Comparison of ENCODE assay signal across 12 mouse cellular contexts in genomic region chr4:114902641-114903421, GRCm38 (mm10). TPM values are rescaled to one million over a fixed set of nuclear protein-coding genes. Genes with fewer than 3 reads are reported as not detected.
DNase-seq lines count a peak whose midpoint lies in the region; ATAC-seq and TF ChIP-seq lines count a peak whose summit lies in the region.
"Had no signal": no experiment of that assay in that cellular context is flagged by ENCODE, and none has a peak within 500 bp of the region (broad histone marks: within the 10 kb centered on the region; RNA-seq: fewer than 3 reads in every experiment).

No protein-coding gene starts in this region.

- H3K4me3 ChIP-seq in forebrain, embryonic 12.5 days (replicated peaks) = peak overlapping the region; percentile 33
- no peak overlapping the region for H3K4me3 ChIP-seq in forebrain, postnatal 0 days (ENCODE audit: low read depth, low read length)
- peak overlapping the region; percentile 52 for H3K4me3 ChIP-seq in midbrain, embryonic 10.5 days
- no peak overlapping the region for H3K4me3 ChIP-seq in midbrain, embryonic 15.5 days
- peak overlapping the region; percentile 26 for H3K4me3 ChIP-seq in hindbrain, embryonic 12.5 days

- ATAC-seq in forebrain, embryonic 12.5 days (ENCODE audit: low FRiP score) = 0 out of 2 replicates have a peak, but pooled peaks have one; percentile 17
- ATAC-seq in forebrain, postnatal 0 days = no peak
- ATAC-seq in midbrain, embryonic 15.5 days (replicated peaks) = no peak
- ATAC-seq in hindbrain, embryonic 12.5 days (ENCODE audit: low FRiP score) = no peak

- no peaks in the 10 kb centered on the region for H3K9me3 ChIP-seq in forebrain, embryonic 12.5 days
- H3K9me3 ChIP-seq in forebrain, postnatal 0 days (ENCODE audit: low read length) = no peaks in the 10 kb centered on the region
- H3K9me3 ChIP-seq in midbrain, embryonic 10.5 days (replicated peaks) = no peaks in the 10 kb centered on the region
- no peaks in the 10 kb centered on the region for H3K9me3 ChIP-seq in midbrain, embryonic 15.5 days
- H3K9me3 ChIP-seq in hindbrain, embryonic 12.5 days (replicated peaks) = no peaks in the 10 kb centered on the region

- DNase-seq in forebrain, postnatal 0 days = no peak
- DNase-seq in midbrain, embryonic 10.5 days (ENCODE audit: low spot score) = peak; percentile 82
- DNase-seq in naive thymus-derived CD4-positive, alpha-beta T cell, adult 2 months (ENCODE audit: low read depth) = peak; percentile 14
- DNase-seq in layer of hippocampus, adult 8-10 months (ENCODE audit: low spot score in 2 of 2) = no peak
- DNase-seq in cerebellum, postnatal 25 days = no peak
- DNase-seq: lung, postnatal 10 days; right cerebral cortex, adult 18-20 months had no signal

- no peak overlapping the region; the same call in 1 of the 2 replicates for H3K9ac ChIP-seq in forebrain, embryonic 12.5 days
- no peak overlapping the region for H3K9ac ChIP-seq in forebrain, postnatal 0 days
- no peak overlapping the region for H3K9ac ChIP-seq in midbrain, embryonic 15.5 days
- H3K9ac ChIP-seq in hindbrain, embryonic 12.5 days = no peak overlapping the region

- no peak for TF ChIP-seq CTCF in forebrain, postnatal 0 days (IDR thresholded peaks at IDR 0.05; ENCODE audit: low read depth)

- under 1% methylated on average over 39 of the region's 39 CpGs for WGBS in forebrain, embryonic 12.5 days
- WGBS in forebrain, postnatal 0 days = 4% methylated on average over 39 of the region's 39 CpGs
- under 1% methylated on average over 39 of the region's 39 CpGs for WGBS in midbrain, embryonic 10.5 days
- WGBS in midbrain, embryonic 15.5 days = under 1% methylated on average over 39 of the region's 39 CpGs
- WGBS in hindbrain, embryonic 12.5 days = under 1% methylated on average over 39 of the region's 39 CpGs

- peaks cover 25% of the 10 kb centered on the region for H3K4me1 ChIP-seq in forebrain, embryonic 12.5 days
- no peaks in the 10 kb centered on the region for H3K4me1 ChIP-seq in forebrain, postnatal 0 days (ENCODE audit: insufficient read depth)
- H3K4me1 ChIP-seq in midbrain, embryonic 10.5 days = peaks cover 49% of the 10 kb centered on the region
- H3K4me1 ChIP-seq in midbrain, embryonic 15.5 days = peaks cover 13% of the 10 kb centered on the region
- peaks cover 21% of the 10 kb centered on the region for H3K4me1 ChIP-seq in hindbrain, embryonic 12.5 days

- H3K4me2 ChIP-seq in forebrain, embryonic 12.5 days = peak overlapping the region; percentile 48
- no peak overlapping the region for H3K4me2 ChIP-seq in forebrain, postnatal 0 days (ENCODE audit: low read depth)
- no peak overlapping the region for H3K4me2 ChIP-seq in midbrain, embryonic 15.5 days
- peak overlapping the region; percentile 46 for H3K4me2 ChIP-seq in hindbrain, embryonic 12.5 days (replicated peaks)

- H3K36me3 ChIP-seq in forebrain, embryonic 12.5 days (replicated peaks) = no peaks in the 10 kb centered on the region
- H3K36me3 ChIP-seq in forebrain, postnatal 0 days (ENCODE audit: insufficient read depth) = no peaks in the 10 kb centered on the region
- no peaks in the 10 kb centered on the region for H3K36me3 ChIP-seq in midbrain, embryonic 10.5 days
- no peaks in the 10 kb centered on the region for H3K36me3 ChIP-seq in midbrain, embryonic 15.5 days (replicated peaks)
- no peaks in the 10 kb centered on the region for H3K36me3 ChIP-seq in hindbrain, embryonic 12.5 days

- H3K27ac ChIP-seq in forebrain, embryonic 12.5 days = no peak overlapping the region
- no peak overlapping the region for H3K27ac ChIP-seq in forebrain, postnatal 0 days (ENCODE audit: low read depth, low read length)
- H3K27ac ChIP-seq in midbrain, embryonic 10.5 days (replicated peaks) = peak overlapping the region; percentile 59
- no peak overlapping the region for H3K27ac ChIP-seq in midbrain, embryonic 15.5 days
- H3K27ac ChIP-seq in hindbrain, embryonic 12.5 days = no peak overlapping the region

- peaks cover 100% of the 10 kb centered on the region for H3K27me3 ChIP-seq in forebrain, embryonic 12.5 days
- peaks cover 90% of the 10 kb centered on the region for H3K27me3 ChIP-seq in forebrain, postnatal 0 days (ENCODE audit: insufficient read depth, low read length)
- peaks cover 100% of the 10 kb centered on the region for H3K27me3 ChIP-seq in midbrain, embryonic 10.5 days (ENCODE audit: low read depth, poor library complexity, severe bottlenecking)
- peaks cover 81% of the 10 kb centered on the region for H3K27me3 ChIP-seq in midbrain, embryonic 15.5 days (replicated peaks)
- peaks cover 99% of the 10 kb centered on the region for H3K27me3 ChIP-seq in hindbrain, embryonic 12.5 days

RNA-seq across cellular contexts. Expression of gene Foxd2, which starts 5.8 kb away (rescaled TPM):
- polyA plus RNA-seq in forebrain, embryonic 12.5 days (2016; fragmentation: Nextera tagmentation; extraction: Ambion mirVana) = 1.1 and 2.8 TPM in 2 replicates
- 0.38 and 1.8 TPM in 2 replicates for total RNA-seq in forebrain, postnatal 0 days (2014; rRNA removed)
- polyA plus RNA-seq in forebrain, postnatal 0 days (2015; fragmentation: Nextera tagmentation; extraction: Ambion mirVana) = 0.25 and 0.28 TPM in 2 replicates
- polyA plus RNA-seq in midbrain, embryonic 10.5 days (2016; fragmentation: Nextera tagmentation; extraction: Ambion mirVana) = 2.1 and 3.3 TPM in 2 replicates
- 0.46 and 0.88 TPM in 2 replicates for polyA plus RNA-seq in midbrain, embryonic 15.5 days (2015; fragmentation: Nextera tagmentation; extraction: Ambion mirVana)
- 2.2 and 2.8 TPM in 2 replicates for polyA plus RNA-seq in hindbrain, embryonic 12.5 days (2016; fragmentation: Nextera tagmentation; extraction: Ambion mirVana)
- under 1 TPM; 0.35 to 0.52 (median 0.39) TPM for total RNA-seq in layer of hippocampus, adult 8-10 months (2022)

RNA-seq across cellular contexts. Expression of gene Foxe3, which starts 23.0 kb away (rescaled TPM):
- polyA plus RNA-seq in forebrain, embryonic 12.5 days (2016; fragmentation: Nextera tagmentation; extraction: Ambion mirVana) = not detected in 2 replicates
- not detected in 2 replicates for total RNA-seq in forebrain, postnatal 0 days (2014; rRNA removed)
- not detected in 2 replicates for polyA plus RNA-seq in forebrain, postnatal 0 days (2015; fragmentation: Nextera tagmentation; extraction: Ambion mirVana)
- 6.7 and 14.7 TPM in 2 replicates for polyA plus RNA-seq in midbrain, embryonic 10.5 days (2016; fragmentation: Nextera tagmentation; extraction: Ambion mirVana)
- polyA plus RNA-seq in midbrain, embryonic 15.5 days (2015; fragmentation: Nextera tagmentation; extraction: Ambion mirVana) = 0.27 and 0.34 TPM in 2 replicates
- polyA plus RNA-seq in hindbrain, embryonic 12.5 days (2016; fragmentation: Nextera tagmentation; extraction: Ambion mirVana) = not detected in 2 replicates
- total RNA-seq in layer of hippocampus, adult 8-10 months (2022) = not detected
- total RNA-seq: gastrocnemius, postnatal 4 days; layer of hippocampus, adult 18-20 months had no signal

Comparison
In these comparisons a context has a peak if more than half of its experiments do, and no peak if none do; other contexts are left out.
1. H3K4me2 ChIP-seq: peak in forebrain, embryonic 12.5 days (single experiment) and hindbrain, embryonic 12.5 days (single experiment); none in forebrain, postnatal 0 days (single experiment) and midbrain, embryonic 15.5 days (single experiment).
2. H3K4me3 ChIP-seq: peak in forebrain, embryonic 12.5 days (single experiment), midbrain, embryonic 10.5 days (single experiment) and hindbrain, embryonic 12.5 days (single experiment); none in forebrain, postnatal 0 days (single experiment) and midbrain, embryonic 15.5 days (single experiment).
3. DNase-seq: peak in midbrain, embryonic 10.5 days (single experiment) and naive thymus-derived CD4-positive, alpha-beta T cell, adult 2 months (single experiment); none in forebrain, postnatal 0 days (single experiment), layer of hippocampus, adult 8-10 months (0 of 2) and cerebellum, postnatal 25 days (0 of 2).